Mouse (Mus musculus) right cerebral cortex, postnatal 14 days (tissue): ENCODE measurements around the gene Hmga2.
A peak's percentile ranks its signal among the peaks of the same experiment; 100 is the strongest.

Experiments used
- DNase-seq: peaks from one replicate; pipeline ENCODE4 v3.0.0; 2022

Gene Hmga2

GRCm38 (mm10) chr10:120422820-120423219 lies 53.4 kb downstream of the Hmga2 start:
- no peak for DNase-seq

- DNase-seq: peak; percentile 33
These were observed 54.2 kb downstream of the Hmga2 start for GRCm38 (mm10) chr10:120422050-120422449.

DNA sequence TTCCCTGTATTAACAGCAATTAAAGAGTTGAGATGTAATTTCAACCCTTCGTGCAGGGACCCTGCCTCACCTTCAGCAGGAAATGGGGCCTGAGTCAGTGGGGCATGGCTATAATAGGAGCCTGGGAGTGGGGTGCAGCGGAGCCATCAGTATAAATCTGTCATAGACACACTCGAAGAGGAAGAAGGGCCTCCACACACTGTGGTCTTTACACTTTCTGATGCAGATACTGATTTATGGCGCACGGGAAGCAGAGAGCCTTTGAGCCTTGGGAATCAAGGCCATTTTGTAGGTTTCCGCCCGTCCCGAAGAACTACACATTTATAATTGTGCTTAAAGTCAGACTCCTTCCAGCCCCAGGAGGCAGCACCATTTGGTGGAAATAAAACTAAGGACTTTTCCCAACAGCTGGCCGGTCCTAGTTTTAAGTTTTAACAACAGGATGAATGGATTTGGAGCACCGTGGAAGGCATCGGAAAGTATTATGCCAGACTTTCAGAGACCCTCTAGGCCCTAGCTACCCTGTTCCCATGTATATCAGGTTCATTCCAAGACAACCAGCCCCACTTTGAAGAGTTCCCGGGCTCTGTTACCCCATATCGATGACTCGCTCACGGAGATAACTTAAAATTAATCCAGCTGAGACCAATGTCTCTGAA lies 55.2 kb downstream of the Hmga2 start:
- DNase-seq: no peak

- DNase-seq: no peak
These were observed 57.3 kb downstream of the Hmga2 start for GRCm38 (mm10) chr10:120418738-120419523.

DNA sequence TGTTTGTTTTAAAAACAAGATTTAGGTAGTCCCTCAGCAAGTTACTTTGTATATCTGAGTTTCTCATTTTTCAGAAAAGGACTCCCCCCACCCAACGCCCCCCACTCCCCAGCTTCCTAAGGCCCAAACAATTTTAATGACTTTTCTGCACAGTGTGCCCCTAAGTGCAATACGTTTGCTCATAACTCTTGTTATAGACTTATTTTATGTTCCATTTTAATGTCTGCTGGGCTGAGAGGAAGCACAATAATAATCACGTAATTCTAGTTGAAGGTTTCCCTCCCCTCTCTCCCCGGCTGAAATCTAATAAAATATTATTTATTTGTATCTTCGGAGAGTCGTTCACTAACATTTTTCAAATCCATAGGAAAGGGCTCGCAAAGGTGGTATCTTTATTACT lies 58.1 kb downstream of the Hmga2 start:
- no peak for DNase-seq

GRCm38 (mm10) chr10:120417488-120418118 lies 58.7 kb downstream of the Hmga2 start:
- no peak for DNase-seq

- DNase-seq: no peak
These were observed 59.2 kb downstream of the Hmga2 start for GRCm38 (mm10) chr10:120417116-120417487.

- DNase-seq: no peak
These were observed 59.6 kb downstream of the Hmga2 start for GRCm38 (mm10) chr10:120416628-120417027.

DNA sequence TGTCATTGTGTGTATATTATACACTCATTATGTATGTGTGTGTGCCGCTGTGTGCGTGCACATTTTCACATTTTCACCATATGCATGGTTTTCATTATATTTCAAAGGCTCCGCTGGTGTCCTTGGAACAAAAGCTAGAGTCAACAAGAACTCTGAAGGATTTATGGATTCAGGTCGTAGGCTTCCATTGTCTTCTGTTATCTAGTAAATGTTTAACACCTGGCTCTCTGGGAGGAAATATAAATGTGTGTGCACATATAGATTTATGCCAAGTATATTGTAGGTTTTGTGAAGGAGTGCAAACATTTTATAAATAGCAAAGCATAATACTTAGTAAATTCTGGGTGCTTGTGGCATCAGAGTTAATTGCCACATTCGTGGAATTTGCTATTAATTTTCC lies 64.1 kb downstream of the Hmga2 start:
- DNase-seq: no peak

GRCm38 (mm10) chr10:120410958-120411357 lies 65.3 kb downstream of the Hmga2 start:
- no peak for DNase-seq

GRCm38 (mm10) chr10:120409131-120409530 lies 67.1 kb downstream of the Hmga2 start:
- DNase-seq: no peak

DNA sequence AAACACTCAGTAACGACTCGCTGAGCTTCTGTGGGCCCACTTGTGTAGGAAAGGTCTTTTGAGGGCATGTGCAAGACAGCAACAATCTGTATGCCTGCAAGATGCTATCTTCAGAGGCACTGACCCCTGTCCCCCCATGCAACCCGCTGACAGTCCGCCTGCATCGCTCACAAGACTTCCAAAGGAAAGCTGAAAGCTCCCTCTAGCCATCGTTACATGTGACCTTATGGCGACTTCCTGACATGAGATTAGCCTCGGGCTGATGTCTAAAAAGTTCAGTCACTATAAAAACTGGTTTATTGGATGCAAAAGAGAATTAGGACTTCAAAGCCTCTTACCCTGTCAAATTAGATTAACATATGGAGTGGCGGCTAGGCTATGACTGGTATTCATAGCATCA lies 69.0 kb downstream of the Hmga2 start:
- no peak for DNase-seq

DNA sequence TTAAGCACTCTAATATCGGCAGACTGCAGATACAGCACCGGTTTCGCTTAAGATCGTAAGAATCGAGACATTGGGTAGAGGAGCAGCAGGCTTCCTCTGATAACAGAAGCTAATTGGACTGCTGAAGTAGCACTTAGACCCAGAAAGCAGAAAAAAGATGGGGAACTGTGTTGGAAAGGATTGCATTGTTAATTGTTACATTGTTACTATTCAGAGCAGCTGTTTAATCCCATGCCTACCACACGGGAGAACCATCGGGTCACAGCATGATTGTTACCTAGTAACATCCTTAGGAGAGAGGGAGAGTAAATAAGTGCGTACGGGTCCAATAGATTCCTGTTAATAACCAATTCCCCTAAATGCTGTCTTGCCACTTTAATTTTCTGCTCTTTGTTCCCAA lies 70.2 kb downstream of the Hmga2 start:
- no peak for DNase-seq

DNA sequence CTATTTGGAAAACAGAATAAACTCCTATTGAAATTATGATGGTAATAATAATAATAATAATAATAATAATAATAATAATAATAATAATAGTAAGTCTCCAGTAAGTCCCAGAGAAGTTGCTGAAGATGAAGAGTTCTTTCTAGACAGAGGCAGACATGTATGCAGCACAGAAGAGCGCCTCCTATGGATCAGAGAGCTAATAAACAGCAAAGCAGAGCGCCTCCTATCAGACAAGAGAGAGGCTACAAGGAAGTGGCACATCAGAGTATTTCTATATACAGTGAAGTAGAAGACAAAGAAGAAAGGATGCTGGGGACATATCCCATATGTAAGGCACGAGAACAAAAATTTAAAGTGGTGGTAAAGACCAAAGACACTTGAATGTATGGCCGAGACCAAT lies 70.9 kb downstream of the Hmga2 start:
- no peak for DNase-seq

DNA sequence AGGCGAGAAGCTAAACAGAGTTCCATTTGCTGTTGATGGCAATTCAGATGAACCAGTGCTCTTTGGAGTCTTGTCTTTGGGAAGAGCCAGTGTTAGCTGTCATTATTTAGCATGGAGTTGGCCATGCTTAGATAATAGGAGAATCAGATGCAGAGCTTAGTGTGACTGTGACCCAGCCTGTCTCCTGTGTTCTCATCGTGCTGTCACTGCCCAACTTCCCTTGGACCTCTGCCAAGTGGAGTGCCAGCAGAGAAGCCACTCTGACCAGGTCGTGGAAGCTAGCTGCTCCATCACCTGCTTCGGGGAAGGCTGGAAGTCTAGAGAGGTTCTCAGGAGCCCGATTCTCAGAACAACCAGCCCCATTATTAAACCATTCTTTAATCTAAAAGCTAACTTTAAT lies 73.3 kb downstream of the Hmga2 start:
- no peak for DNase-seq

- DNase-seq: no peak
These were observed 74.5 kb downstream of the Hmga2 start for GRCm38 (mm10) chr10:120401787-120402186.

DNA sequence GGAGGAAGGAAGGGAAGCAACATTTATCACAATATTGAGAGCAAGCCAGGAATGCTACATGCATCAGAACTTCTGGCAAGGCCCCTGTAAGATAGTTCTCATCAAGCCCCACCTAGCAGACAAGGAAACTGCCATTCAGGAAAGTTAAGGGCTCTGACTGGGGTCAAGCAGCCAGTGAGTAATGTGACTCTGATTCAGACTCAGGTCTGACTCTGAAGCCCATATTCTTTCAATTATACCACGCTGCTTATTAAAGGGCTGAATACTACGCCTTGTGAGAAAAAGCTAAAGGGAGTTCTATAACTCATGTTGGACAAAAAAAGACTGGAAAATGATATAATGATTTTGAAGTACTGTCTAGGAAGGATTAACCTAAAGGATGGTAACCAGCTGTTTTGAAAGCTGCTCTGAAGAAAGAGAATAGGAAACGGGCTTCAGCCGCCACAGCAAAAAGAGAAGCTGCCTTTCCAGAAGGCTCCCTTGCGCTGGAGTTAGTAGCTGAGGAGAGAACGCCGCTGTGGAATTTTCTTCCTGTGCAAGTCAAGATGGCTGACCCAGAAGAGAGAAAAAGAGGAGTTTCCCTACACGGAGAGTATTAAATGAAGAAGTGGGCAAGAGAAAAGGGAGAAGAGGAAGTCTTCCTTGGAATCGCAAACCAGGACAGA lies 76.3 kb downstream of the Hmga2 start:
- DNase-seq: no peak

DNA sequence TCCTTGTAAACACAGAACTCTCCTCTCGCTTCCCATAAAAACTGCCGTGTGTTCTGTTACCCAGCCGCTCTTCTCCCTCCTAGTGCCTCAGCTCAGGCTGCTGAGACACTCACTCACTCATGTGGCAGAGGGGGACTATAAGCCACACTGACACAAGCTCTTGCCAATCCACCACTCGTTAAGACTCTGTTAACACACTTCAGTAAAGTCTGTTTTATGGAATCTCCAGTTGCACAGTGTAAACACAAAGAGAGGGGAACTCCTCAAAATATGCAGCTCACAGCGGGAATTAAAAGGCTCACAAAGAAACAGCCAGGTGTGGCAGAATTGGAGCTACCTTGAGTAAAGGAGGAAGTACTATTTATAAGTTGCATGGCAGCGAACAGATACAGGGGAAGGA lies 77.5 kb downstream of the Hmga2 start:
- DNase-seq: no peak

DNA sequence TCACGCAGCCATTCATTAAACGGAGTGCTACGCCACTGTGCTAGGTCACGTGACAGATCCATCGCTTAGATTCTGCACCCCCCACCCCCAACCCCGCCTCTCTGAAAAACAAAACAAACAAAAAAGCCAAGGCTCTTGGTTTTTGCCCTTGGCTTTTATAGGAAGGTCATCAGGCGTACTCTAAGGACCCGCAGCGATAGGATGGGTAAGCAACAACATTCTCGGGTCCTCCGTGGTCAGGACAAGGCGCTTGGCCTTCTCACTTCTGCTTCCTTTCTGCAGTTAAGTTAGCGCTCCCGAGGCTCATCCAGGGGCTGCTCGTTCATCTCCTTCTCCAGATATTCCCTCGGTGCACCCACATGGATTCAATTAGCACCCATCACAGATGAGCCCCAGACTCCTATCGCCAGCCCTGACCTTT lies 79.0 kb downstream of the Hmga2 start:
- DNase-seq: no peak

GRCm38 (mm10) chr10:120395550-120395949 lies 80.7 kb downstream of the Hmga2 start:
- no peak for DNase-seq

- DNase-seq: no peak
These were observed 81.5 kb downstream of the Hmga2 start for GRCm38 (mm10) chr10:120394740-120395139.

- DNase-seq: no peak
These were observed 84.1 kb downstream of the Hmga2 start for GRCm38 (mm10) chr10:120391971-120392716.
